Mouse (Mus musculus) stomach, adult 2 months (tissue): Measurements from ENCODE around the gene Zfp280d. TPM values are rescaled to one million over a fixed set of nuclear protein-coding genes. Genes with fewer than 3 reads are reported as not detected.

ENCODE experiments used
- polyA plus RNA-seq: library from polyadenylated mRNA; depleted of rRNA; stranded (reverse); fragments of >200 nt; gene quantifications from 2 replicates; pipeline ENCODE4 v1.2.3, GENCODE M21; 2012; rRNA removed

Zfp280d gene
- 0.73 and 0.83 TPM in 2 replicates for polyA plus RNA-seq

DNA sequence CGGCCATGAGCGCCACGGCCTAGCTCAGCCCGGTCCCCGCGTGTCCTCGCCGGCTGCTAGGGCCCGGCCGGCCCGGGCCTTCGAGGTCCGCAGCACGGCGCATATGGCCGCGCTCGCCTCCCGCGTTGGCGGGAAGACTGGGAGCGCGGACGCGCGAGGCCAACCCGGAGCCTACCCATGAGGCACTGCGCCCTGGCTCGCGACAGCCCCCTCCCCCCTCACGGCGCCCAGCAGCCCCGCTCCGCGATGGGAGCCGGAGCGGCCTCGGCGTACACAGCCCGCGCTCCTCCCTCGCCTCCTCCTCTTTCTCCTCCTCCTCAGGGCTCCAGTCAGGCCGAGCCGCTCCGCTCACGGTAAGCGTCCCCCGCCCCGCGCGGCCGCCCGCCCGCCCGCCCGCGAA, at the start of gene Zfp280d:
Zfp280d (plus strand) TSS at position 184 of the 400 bp plus-strand sequence.

Other genes starting within 250 kb of the Zfp280d start
- 17.9 and 23.3 TPM in 2 replicates for gene Tcf12, start 163.0 kb upstream of the Zfp280d start, polyA plus RNA-seq
- 0.02 and 0.04 TPM in 2 replicates for gene Mns1, start 163.2 kb downstream of the Zfp280d start, polyA plus RNA-seq
- 0.18 and 1.0 TPM in 2 replicates for gene Tex9, start 217.4 kb downstream of the Zfp280d start, polyA plus RNA-seq